Mouse (Mus musculus) E14TG2a.4 (cell line): ENCODE data around the gene Cntn2.
A peak's percentile ranks its signal among the peaks of the same experiment; 100 is the strongest.

Source experiments
- CTCF ChIP-seq: conservative IDR thresholded peaks from 2 replicates; pipeline ENCODE4 v1.5.1; 2014; ENCODE audit warnings: low read length
- NANOG ChIP-seq: IDR thresholded peaks from 2 replicates; pipeline ENCODE4 v1.6.1; 2014; ENCODE audit warnings: borderline replicate concordance, low read length, mixed read lengths

- TF ChIP-seq CTCF (peak; percentile 77), NANOG (no peak)
These were observed 17.2 kb downstream of the Cntn2 start for GRCm38 (mm10) chr1:132525832-132526231.
